Mouse (Mus musculus): ENCODE measurements around the gene Ccdc80. TPM values are rescaled to one million over a fixed set of nuclear protein-coding genes. Genes with fewer than 3 reads are reported as not detected.

The Ccdc80 gene
- 49.8 and 51.8 TPM in 2 replicates for polyA plus RNA-seq (2015; fragmentation: Nextera tagmentation; extraction: Ambion mirVana)

GRCm38 (mm10) chr16:45093137-45093731 lies at the start of gene Ccdc80:
TSS of gene Ccdc80 (plus strand) at chr16:45093402.
- Histone ChIP-seq H3K4me2 (peak within 1 kb of the TSS; percentile 64), H3K9me3 (no peaks in the 10 kb centered on the region), H3K27me3 (no peaks in the 10 kb centered on the region), H3K4me3 (peak within 1 kb of the TSS; percentile 46), H3K9ac (peak within 1 kb of the TSS; percentile 73), H3K4me1 (peaks cover 47% of the 10 kb centered on the region), H3K27ac (peak within 1 kb of the TSS; percentile 72), H3K36me3 (no peaks in the 10 kb centered on the region)
- ATAC-seq (ENCODE audit: insufficient number of reproducible peaks, insufficient read depth, low FRiP score, low TSS enrichment, low read depth) = peak; percentile 33; the same call in 1 of the 2 replicates
- 11% methylated on average over 6 of the region's 6 CpGs for WGBS

GRCm38 (mm10) chr16:45044844-45045243 lies 48.4 kb upstream of the Ccdc80 start:
- H3K27me3 ChIP-seq = no peaks in the 10 kb centered on the region
- ATAC-seq (ENCODE audit: insufficient number of reproducible peaks, insufficient read depth, low FRiP score, low TSS enrichment, low read depth) = no peak
- H3K4me1 ChIP-seq = peaks cover 6% of the 10 kb centered on the region; the same call in 1 of the 2 replicates
- H3K9me3 ChIP-seq = no peaks in the 10 kb centered on the region
- no peak overlapping the region for H3K9ac ChIP-seq
- no peak overlapping the region for H3K4me2 ChIP-seq
- no peak overlapping the region for H3K4me3 ChIP-seq
- no peak overlapping the region for H3K27ac ChIP-seq
- WGBS = 54% methylated on average over 3 of the region's 3 CpGs
- no peaks in the 10 kb centered on the region for H3K36me3 ChIP-seq

- no peak overlapping the region for H3K9ac ChIP-seq
- no peak overlapping the region for H3K4me3 ChIP-seq
- no peaks in the 10 kb centered on the region for H3K9me3 ChIP-seq
- no peak for ATAC-seq (ENCODE audit: insufficient number of reproducible peaks, insufficient read depth, low FRiP score, low TSS enrichment, low read depth)
- H3K27ac ChIP-seq = no peak overlapping the region
- 88% methylated on average over 7 of the region's 7 CpGs for WGBS
- no peaks in the 10 kb centered on the region for H3K4me1 ChIP-seq
- no peaks in the 10 kb centered on the region for H3K27me3 ChIP-seq
- no peaks in the 10 kb centered on the region for H3K36me3 ChIP-seq
- no peak overlapping the region for H3K4me2 ChIP-seq
Measured at GRCm38 (mm10) chr16:45057222-45057621, 36.0 kb upstream of the Ccdc80 start.

- Histone ChIP-seq H3K36me3 (no peaks in the 10 kb centered on the region), H3K27ac (no peak overlapping the region), H3K4me2 (no peak overlapping the region), H3K9ac (no peak overlapping the region), H3K4me1 (no peaks in the 10 kb centered on the region), H3K27me3 (no peaks in the 10 kb centered on the region), H3K4me3 (no peak overlapping the region), H3K9me3 (no peaks in the 10 kb centered on the region)
- 77% methylated on average over 4 of the region's 4 CpGs for WGBS
- no peak for ATAC-seq (ENCODE audit: insufficient number of reproducible peaks, insufficient read depth, low FRiP score, low TSS enrichment, low read depth)
Measured at GRCm38 (mm10) chr16:45057922-45058321, 35.3 kb upstream of the Ccdc80 start.

GRCm38 (mm10) chr16:45061140-45061539 lies 32.1 kb upstream of the Ccdc80 start:
- H3K27ac ChIP-seq = no peak overlapping the region
- no peaks in the 10 kb centered on the region for H3K4me1 ChIP-seq
- no peak overlapping the region for H3K4me2 ChIP-seq
- no peak for ATAC-seq (ENCODE audit: insufficient number of reproducible peaks, insufficient read depth, low FRiP score, low TSS enrichment, low read depth)
- H3K9me3 ChIP-seq = no peaks in the 10 kb centered on the region
- H3K4me3 ChIP-seq = no peak overlapping the region
- no peaks in the 10 kb centered on the region for H3K36me3 ChIP-seq
- 49% methylated on average over 3 of the region's 3 CpGs for WGBS
- no peaks in the 10 kb centered on the region for H3K27me3 ChIP-seq
- H3K9ac ChIP-seq = no peak overlapping the region

GRCm38 (mm10) chr16:45070383-45071083 lies 22.7 kb upstream of the Ccdc80 start:
- H3K9ac ChIP-seq = no peak overlapping the region
- 52% methylated on average over 8 of the region's 8 CpGs for WGBS
- H3K27me3 ChIP-seq = no peaks in the 10 kb centered on the region
- H3K36me3 ChIP-seq = no peaks in the 10 kb centered on the region
- H3K9me3 ChIP-seq = no peaks in the 10 kb centered on the region
- H3K4me3 ChIP-seq = no peak overlapping the region
- no peak for ATAC-seq (ENCODE audit: insufficient number of reproducible peaks, insufficient read depth, low FRiP score, low TSS enrichment, low read depth)
- no peak overlapping the region for H3K27ac ChIP-seq
- H3K4me2 ChIP-seq = no peak overlapping the region
- peaks cover 8% of the 10 kb centered on the region; the same call in 1 of the 2 replicates for H3K4me1 ChIP-seq

- H3K36me3 ChIP-seq = no peaks in the 10 kb centered on the region
- H3K4me3 ChIP-seq = no peak overlapping the region
- 44% methylated on average over 2 of the region's 2 CpGs for WGBS
- no peak overlapping the region for H3K9ac ChIP-seq
- H3K4me2 ChIP-seq = no peak overlapping the region
- peaks cover 8% of the 10 kb centered on the region; the same call in 1 of the 2 replicates for H3K4me1 ChIP-seq
- H3K27ac ChIP-seq = no peak overlapping the region
- no peaks in the 10 kb centered on the region for H3K27me3 ChIP-seq
- H3K9me3 ChIP-seq = no peaks in the 10 kb centered on the region
- no peak for ATAC-seq (ENCODE audit: insufficient number of reproducible peaks, insufficient read depth, low FRiP score, low TSS enrichment, low read depth)
Measured at GRCm38 (mm10) chr16:45071424-45071823, 21.8 kb upstream of the Ccdc80 start.

GRCm38 (mm10) chr16:45077517-45078080 lies 15.6 kb upstream of the Ccdc80 start:
- WGBS = 85% methylated on average over 6 of the region's 6 CpGs
- no peak overlapping the region for H3K27ac ChIP-seq
- H3K9me3 ChIP-seq = no peaks in the 10 kb centered on the region
- no peaks in the 10 kb centered on the region for H3K27me3 ChIP-seq
- H3K9ac ChIP-seq = no peak overlapping the region
- H3K4me2 ChIP-seq = no peak overlapping the region
- no peak overlapping the region for H3K4me3 ChIP-seq
- no peaks in the 10 kb centered on the region for H3K4me1 ChIP-seq
- no peaks in the 10 kb centered on the region for H3K36me3 ChIP-seq
- no peak for ATAC-seq (ENCODE audit: insufficient number of reproducible peaks, insufficient read depth, low FRiP score, low TSS enrichment, low read depth)

- no peak overlapping the region for H3K9ac ChIP-seq
- H3K4me3 ChIP-seq = no peak overlapping the region
- WGBS = 41% methylated on average over 2 of the region's 2 CpGs
- no peaks in the 10 kb centered on the region for H3K4me1 ChIP-seq
- no peaks in the 10 kb centered on the region for H3K36me3 ChIP-seq
- H3K9me3 ChIP-seq = no peaks in the 10 kb centered on the region
- ATAC-seq (ENCODE audit: insufficient number of reproducible peaks, insufficient read depth, low FRiP score, low TSS enrichment, low read depth) = no peak
- H3K4me2 ChIP-seq = no peak overlapping the region
- no peak overlapping the region for H3K27ac ChIP-seq
- H3K27me3 ChIP-seq = no peaks in the 10 kb centered on the region
Measured at GRCm38 (mm10) chr16:45079322-45079721, 13.9 kb upstream of the Ccdc80 start.

GRCm38 (mm10) chr16:45088842-45089241 lies 4.4 kb upstream of the Ccdc80 start:
- whole genome bisulfite sequencing = 87% methylated on average over 1 of the region's 1 CpGs
- Histone ChIP-seq H3K4me1 (peaks cover 16% of the 10 kb centered on the region), H3K4me2 (no peak overlapping the region), H3K27me3 (no peaks in the 10 kb centered on the region), H3K27ac (no peak overlapping the region), H3K9me3 (no peaks in the 10 kb centered on the region), H3K36me3 (no peaks in the 10 kb centered on the region), H3K9ac (no peak overlapping the region), H3K4me3 (no peak overlapping the region)
- no peak for ATAC-seq (ENCODE audit: insufficient number of reproducible peaks, insufficient read depth, low FRiP score, low TSS enrichment, low read depth)

- peak; percentile 11; the same call in 1 of the 2 replicates for ATAC-seq (ENCODE audit: insufficient number of reproducible peaks, insufficient read depth, low FRiP score, low TSS enrichment, low read depth)
- H3K36me3 ChIP-seq = no peaks in the 10 kb centered on the region
- no peaks in the 10 kb centered on the region for H3K9me3 ChIP-seq
- WGBS = 8% methylated on average over 10 of the region's 10 CpGs
- no peak overlapping the region for H3K4me3 ChIP-seq
- peaks cover 26% of the 10 kb centered on the region for H3K4me1 ChIP-seq
- H3K27ac ChIP-seq = no peak overlapping the region
- H3K27me3 ChIP-seq = no peaks in the 10 kb centered on the region
- H3K9ac ChIP-seq = no peak overlapping the region
- no peak overlapping the region for H3K4me2 ChIP-seq
Measured at GRCm38 (mm10) chr16:45090005-45090404, 3.2 kb upstream of the Ccdc80 start.
